Mouse (Mus musculus): ENCODE data around the gene Myzap. TPM values are rescaled to one million over a fixed set of nuclear protein-coding genes. Genes with fewer than 3 reads are reported as not detected.
A peak's percentile ranks its signal among the peaks of the same experiment; 100 is the strongest.

The Myzap gene
- total RNA-seq, 4 experiments from 2014 or later: 1.3 to 2.1 (median 1.5) TPM

DNA sequence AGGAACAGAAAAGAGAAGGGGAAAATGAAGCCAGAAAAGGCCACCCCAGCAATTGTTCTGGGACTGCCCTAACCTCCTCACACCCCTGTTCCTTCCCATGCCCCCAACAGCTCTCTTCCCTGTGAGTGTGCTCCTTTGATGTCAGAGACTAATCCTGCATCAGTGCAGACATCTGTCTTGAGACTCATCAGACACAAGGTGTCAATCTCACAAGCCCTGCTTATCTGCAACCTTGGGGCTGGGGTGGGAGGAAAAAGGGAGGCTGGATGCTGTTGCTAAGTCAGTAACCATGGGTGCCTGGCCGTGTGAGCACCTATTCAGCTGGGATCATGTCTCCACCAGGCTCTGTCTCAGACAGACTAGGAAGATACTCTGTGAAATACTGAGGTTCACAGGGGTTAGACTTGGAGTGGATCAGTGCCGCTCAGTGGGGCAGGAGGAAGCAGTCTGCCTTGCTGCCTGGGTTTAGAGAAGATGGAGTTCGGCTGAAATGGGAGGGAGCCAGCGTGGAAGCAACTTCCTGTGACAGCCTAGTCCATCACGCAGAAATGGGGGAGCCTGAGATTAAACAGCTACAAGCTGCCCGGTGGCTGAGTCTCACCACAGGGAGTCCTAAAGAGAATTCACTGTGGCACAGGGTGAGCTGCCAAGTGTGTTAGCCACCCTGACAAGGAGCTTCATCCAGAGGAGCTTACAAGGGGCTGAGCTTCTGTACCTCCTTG, 12.9 kb upstream of the Myzap start:
- DNase-seq (ENCODE audit: low spot score in 2 of 2): no peak

DNA sequence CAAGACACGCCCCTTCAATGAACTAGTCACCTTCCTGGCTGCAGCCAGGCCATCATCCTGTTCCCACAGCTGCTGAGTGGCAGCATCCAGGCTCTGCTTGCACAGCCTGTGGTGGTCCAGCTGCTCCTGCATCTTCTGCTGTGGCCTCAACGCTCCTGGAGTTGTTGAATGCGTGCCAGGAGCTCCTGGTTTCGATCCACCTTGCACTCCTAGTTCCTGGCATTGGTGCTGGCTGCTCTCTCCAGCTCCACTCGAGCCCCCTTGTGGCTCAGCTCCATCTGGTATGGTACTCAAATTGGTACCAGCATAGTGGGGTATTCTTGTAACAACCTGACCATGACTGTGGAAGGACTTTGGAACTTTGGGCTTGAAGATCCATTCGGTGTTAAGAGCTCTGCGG, 7.7 kb upstream of the Myzap start:
- no peak for DNase-seq (ENCODE audit: low spot score in 2 of 2)

- DNase-seq (ENCODE audit: low spot score in 2 of 2): no peak
Observed at GRCm38 (mm10) chr9:71596888-71597287, 4.7 kb upstream of the Myzap start.

GRCm38 (mm10) chr9:71592577-71593285, 571 bp upstream of the Myzap start:
- DNase-seq (ENCODE audit: low spot score in 2 of 2): no peak

DNA sequence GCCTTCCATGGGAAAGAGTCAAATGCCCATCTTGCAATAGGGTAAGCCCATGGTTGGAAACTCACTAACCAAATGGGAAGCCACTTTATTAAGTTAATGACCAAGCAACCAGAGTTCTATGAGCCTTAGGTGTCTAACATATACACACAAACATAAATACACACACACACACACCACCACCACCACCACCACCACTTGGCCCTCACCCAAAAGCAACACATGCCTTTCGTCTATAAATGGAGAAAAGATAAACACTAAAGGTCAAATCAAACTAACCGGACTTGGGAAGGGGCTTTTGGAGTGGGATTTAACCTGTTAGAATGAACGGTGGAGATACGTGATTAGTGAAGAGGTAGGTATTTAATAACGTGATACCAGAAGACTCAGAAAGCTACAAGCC, 1.1 kb downstream of the Myzap start:
- no peak for DNase-seq (ENCODE audit: low spot score in 2 of 2)

GRCm38 (mm10) chr9:71589771-71590170, 2.4 kb downstream of the Myzap start:
- DNase-seq (ENCODE audit: low spot score in 2 of 2): no peak

GRCm38 (mm10) chr9:71588930-71589592, 3.1 kb downstream of the Myzap start:
- DNase-seq (ENCODE audit: low spot score in 2 of 2): no peak

DNA sequence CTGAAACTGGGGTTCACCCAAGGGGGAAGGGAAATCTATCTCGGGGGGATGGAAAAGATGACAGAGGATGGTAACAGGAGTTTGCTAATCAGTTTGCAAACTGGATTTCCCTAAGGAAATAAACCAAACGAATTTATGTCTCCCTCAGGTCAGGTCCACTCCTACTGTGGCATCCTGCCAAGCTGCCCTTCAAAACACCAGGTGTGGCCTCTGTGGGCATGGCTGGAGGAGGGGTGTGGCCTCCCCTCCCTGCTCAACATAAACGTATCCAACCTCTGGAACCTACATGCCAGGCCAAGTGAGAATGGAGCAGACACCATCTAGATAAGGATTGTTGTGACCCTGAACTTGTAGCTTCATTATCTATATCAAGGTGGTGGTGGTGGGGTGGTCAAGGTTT, 5.8 kb downstream of the Myzap start:
- no peak for DNase-seq (ENCODE audit: low spot score in 2 of 2)

DNA sequence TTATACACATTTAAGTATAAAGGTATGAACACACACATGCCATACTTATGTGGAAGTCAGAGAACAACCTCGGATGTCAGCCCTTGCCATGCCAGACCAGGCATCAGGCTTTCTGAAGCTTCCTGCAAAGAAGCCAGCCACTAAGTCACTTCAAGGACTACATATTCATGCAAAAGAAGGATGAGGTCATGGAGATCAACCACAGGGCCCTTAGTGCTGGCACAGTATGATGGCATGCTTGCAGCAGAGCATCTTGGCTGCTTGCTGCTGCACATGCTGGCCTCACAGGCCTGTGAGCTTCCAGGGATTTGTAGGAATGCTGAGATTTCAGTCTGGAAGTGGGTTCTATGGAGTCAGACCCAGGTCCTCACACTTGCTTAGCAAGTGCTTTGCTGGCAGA, 9.4 kb downstream of the Myzap start:
- DNase-seq (ENCODE audit: low spot score in 2 of 2): no peak

- DNase-seq (ENCODE audit: low spot score in 2 of 2): peak; percentile 3 to 5
Observed at GRCm38 (mm10) chr9:71578896-71579564, 13.1 kb downstream of the Myzap start.

DNA sequence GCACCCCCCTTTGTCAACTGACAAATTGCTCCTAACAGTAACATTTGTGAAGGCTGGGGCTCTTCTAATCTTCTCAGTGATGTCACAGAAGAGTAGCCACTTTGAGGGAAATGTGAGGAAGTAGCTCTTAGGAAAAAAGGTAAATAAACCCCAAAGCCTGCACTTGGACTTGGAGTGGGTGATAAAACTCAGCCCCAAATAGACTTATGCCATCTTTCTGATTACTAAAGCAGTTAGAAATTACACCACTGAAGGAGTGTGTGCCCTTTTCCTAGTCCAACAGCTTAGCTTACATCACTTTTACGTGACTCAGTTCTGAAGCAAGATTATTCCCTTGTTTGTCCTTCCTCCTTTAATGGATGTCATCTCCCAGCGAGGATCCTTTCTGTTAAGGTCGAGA, 17.7 kb downstream of the Myzap start:
- DNase-seq (ENCODE audit: low spot score in 2 of 2): no peak

GRCm38 (mm10) chr9:71573771-71574340, 18.3 kb downstream of the Myzap start:
- no peak for DNase-seq (ENCODE audit: low spot score in 2 of 2)

- DNase-seq (ENCODE audit: low spot score in 2 of 2): peak; percentile 6
Observed at GRCm38 (mm10) chr9:71571150-71571633, 21.0 kb downstream of the Myzap start.

DNA sequence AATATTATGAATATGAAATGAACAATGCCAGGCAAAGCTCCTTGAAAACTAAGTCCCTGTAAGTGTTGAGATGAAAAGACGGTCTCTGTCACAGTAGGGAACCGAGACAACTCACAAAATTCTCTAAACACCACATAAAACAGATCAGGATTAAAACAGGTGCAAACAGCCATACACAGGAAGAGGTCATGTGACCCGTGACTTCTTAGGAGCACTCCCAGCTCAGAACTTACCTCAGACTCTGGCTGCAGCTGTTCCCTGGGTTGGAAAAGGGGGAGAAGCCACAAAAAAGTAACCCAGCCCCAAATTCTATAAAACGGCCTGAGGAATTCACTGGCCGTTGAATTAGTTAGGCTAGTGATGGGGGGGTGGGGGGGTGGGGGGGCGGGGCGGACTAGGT, 22.0 kb downstream of the Myzap start:
- DNase-seq (ENCODE audit: low spot score in 2 of 2): no peak

GRCm38 (mm10) chr9:71568323-71568942, 23.7 kb downstream of the Myzap start:
- DNase-seq (ENCODE audit: low spot score in 2 of 2): no peak

- DNase-seq (ENCODE audit: low spot score in 2 of 2): no peak
Observed at GRCm38 (mm10) chr9:71567391-71567790, 24.8 kb downstream of the Myzap start.

- DNase-seq (ENCODE audit: low spot score in 2 of 2): no peak
Observed at GRCm38 (mm10) chr9:71566763-71567162, 25.4 kb downstream of the Myzap start.

DNA sequence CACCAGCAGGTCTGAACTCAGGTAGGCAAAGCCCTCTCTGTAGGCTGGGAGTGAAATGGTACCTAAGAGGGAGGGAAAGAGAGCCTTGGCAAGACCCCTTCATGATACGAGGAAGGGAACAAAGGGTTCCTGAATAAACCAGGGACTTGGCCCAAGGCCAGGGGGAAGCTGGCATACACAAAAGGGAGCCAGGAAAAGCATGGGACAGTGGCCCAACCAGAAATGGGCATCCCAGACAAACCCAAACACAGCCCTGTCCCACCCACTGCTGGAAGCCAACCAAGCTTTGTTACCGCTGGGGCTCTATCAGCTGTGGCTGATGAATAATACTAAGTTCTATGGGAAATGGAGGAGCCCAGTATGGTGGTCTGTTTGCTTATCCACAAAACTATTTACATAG, 34.4 kb downstream of the Myzap start:
- DNase-seq (ENCODE audit: low spot score in 2 of 2): peak; percentile 18 to 27

- DNase-seq (ENCODE audit: low spot score in 2 of 2): no peak
Observed at GRCm38 (mm10) chr9:71554001-71554400, 38.2 kb downstream of the Myzap start.

DNA sequence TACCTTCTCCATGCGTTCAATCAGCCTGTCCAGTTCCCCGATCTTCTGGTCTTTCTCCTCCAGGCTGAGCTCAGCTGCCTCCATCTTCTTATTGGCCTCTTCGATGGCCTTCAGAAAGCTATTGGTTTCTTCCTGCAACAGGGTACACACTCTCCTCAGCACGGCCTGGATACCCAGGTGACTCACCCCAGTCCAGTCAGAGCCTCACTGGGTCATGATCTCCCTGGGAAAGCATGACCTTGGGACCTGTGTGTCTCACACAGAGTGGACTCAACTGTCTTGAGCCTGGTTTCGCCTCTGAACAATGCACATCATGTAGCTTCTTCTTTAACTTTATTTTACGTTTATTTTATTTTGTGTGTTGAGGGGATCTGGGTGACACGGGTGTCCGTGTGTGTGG, 42.0 kb downstream of the Myzap start:
- DNase-seq (ENCODE audit: low spot score in 2 of 2): no peak

DNA sequence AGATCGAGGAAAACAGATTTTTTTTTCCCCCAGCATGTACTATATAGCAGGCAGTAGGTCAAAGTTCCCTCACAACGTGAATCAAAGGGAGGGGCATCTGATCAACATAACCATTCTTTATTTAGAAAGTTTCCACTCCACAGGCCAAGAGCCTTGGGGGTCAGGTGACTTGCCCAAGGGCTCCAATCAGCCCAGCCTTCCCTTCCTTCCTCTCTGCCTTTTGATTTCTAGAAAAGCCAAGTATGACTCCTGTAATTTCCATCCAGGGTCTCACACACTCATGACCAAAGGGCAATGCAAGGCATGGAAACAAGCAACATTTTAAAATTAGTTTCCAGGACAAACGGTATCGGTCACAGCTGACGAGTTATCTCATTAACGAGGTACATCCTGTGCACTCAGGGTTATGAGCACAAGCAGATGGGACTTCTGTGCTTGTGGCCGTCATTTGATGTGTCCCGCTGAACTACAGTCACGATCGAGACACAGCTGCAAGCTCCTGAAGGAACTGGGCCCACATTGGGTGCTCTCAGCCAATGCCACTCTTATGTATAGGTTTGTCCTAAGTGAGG, 44.4 kb downstream of the Myzap start:
- DNase-seq (ENCODE audit: low spot score in 2 of 2): no peak
